Mouse (Mus musculus) E14TG2a.4 (cell line): ENCODE data around the gene Vps25.

ENCODE experiments used
- CTCF ChIP-seq: conservative IDR thresholded peaks from 2 replicates; pipeline ENCODE4 v1.5.1; 2014; ENCODE audit warnings: low read length
- NANOG ChIP-seq: IDR thresholded peaks from 2 replicates; pipeline ENCODE4 v1.6.1; 2014; ENCODE audit warnings: borderline replicate concordance, low read length, mixed read lengths
- POU5F1 ChIP-seq: IDR thresholded peaks from 2 replicates; pipeline ENCODE4 v1.6.1; 2014; ENCODE audit warnings: low read length, borderline replicate concordance

DNA sequence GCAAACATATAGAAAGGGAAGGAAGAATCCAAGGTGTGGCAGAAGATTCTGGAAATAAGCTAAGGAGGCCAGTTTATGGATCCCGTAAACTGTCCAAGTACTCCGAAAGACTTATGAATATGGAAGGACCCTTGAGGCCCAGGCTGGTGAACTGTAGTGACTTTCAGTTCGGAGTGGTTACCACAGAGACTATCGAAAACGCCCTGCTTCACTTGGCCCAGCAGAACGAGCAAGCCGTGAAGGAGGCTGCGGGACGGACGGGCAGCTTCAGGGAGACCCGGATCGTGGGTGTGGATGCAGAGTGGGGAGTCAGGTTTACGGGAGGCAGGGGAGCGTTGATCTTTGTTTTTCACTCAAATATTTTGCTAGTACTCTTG, 25.7 kb downstream of the Vps25 start:
- TF ChIP-seq CTCF (no peak), NANOG (no peak), POU5F1 (no peak)
